Mouse (Mus musculus): ENCODE measurements around the gene Spata13. TPM values are rescaled to one million over a fixed set of nuclear protein-coding genes. Genes with fewer than 3 reads are reported as not detected.

Gene Spata13
- polyA plus RNA-seq, 1 experiment from 2014 or later = 22.9 TPM

- no peak overlapping the region for H3K4me3 ChIP-seq (replicated peaks)
- WGBS = 98% methylated on average over 7 of the region's 7 CpGs
- H3K27me3 ChIP-seq (replicated peaks) = no peaks in the 10 kb centered on the region
- H3K27ac ChIP-seq (replicated peaks) = no peak overlapping the region
- no peaks in the 10 kb centered on the region for H3K4me1 ChIP-seq
- no peaks in the 10 kb centered on the region for H3K9me3 ChIP-seq (replicated peaks)
- 0 out of 2 replicates have a peak, but pooled peaks cover 7% of the 10 kb centered on the region for H3K36me3 ChIP-seq
- H3K4me2 ChIP-seq = no peak overlapping the region
- no peak for ATAC-seq (ENCODE audit: low FRiP score)
- no peak overlapping the region for H3K9ac ChIP-seq (replicated peaks)
Measured at GRCm38 (mm10) chr14:60757722-60758121, 123.9 kb downstream of the Spata13 start.

GRCm38 (mm10) chr14:60759097-60759496 is 125.3 kb downstream of the Spata13 start:
- Histone ChIP-seq H3K4me2 (no peak overlapping the region), H3K9ac (replicated peaks) (no peak overlapping the region), H3K27me3 (replicated peaks) (no peaks in the 10 kb centered on the region), H3K4me3 (replicated peaks) (no peak overlapping the region), H3K36me3 (0 out of 2 replicates have a peak, but pooled peaks cover 7% of the 10 kb centered on the region), H3K27ac (replicated peaks) (no peak overlapping the region), H3K4me1 (peaks cover 3% of the 10 kb centered on the region; the same call in 1 of the 2 replicates), H3K9me3 (replicated peaks) (no peaks in the 10 kb centered on the region)
- 94% methylated on average over 8 of the region's 8 CpGs for WGBS
- ATAC-seq (ENCODE audit: low FRiP score) = no peak

- 67% methylated on average over 10 of the region's 10 CpGs for whole genome bisulfite sequencing
- H3K4me2 ChIP-seq = no peak overlapping the region
- H3K9me3 ChIP-seq (replicated peaks) = no peaks in the 10 kb centered on the region
- no peak overlapping the region for H3K9ac ChIP-seq (replicated peaks)
- 0 out of 2 replicates have a peak, but pooled peaks cover 7% of the 10 kb centered on the region for H3K36me3 ChIP-seq
- H3K4me3 ChIP-seq (replicated peaks) = no peak overlapping the region
- H3K4me1 ChIP-seq = peaks cover 6% of the 10 kb centered on the region; the same call in 1 of the 2 replicates
- ATAC-seq (ENCODE audit: low FRiP score) = no peak
- no peaks in the 10 kb centered on the region for H3K27me3 ChIP-seq (replicated peaks)
- no peak overlapping the region for H3K27ac ChIP-seq (replicated peaks)
Measured at GRCm38 (mm10) chr14:60761801-60762200, 128.0 kb downstream of the Spata13 start.

- 83% methylated on average over 7 of the region's 7 CpGs for WGBS
- peaks cover 6% of the 10 kb centered on the region; the same call in 1 of the 2 replicates for H3K4me1 ChIP-seq
- H3K27ac ChIP-seq (replicated peaks) = no peak overlapping the region
- 0 out of 2 replicates have a peak, but pooled peaks cover 3% of the 10 kb centered on the region for H3K36me3 ChIP-seq
- H3K9me3 ChIP-seq (replicated peaks) = no peaks in the 10 kb centered on the region
- no peak overlapping the region for H3K4me2 ChIP-seq
- no peak for ATAC-seq (ENCODE audit: low FRiP score)
- H3K9ac ChIP-seq (replicated peaks) = no peak overlapping the region
- H3K27me3 ChIP-seq (replicated peaks) = no peaks in the 10 kb centered on the region
- H3K4me3 ChIP-seq (replicated peaks) = no peak overlapping the region
Measured at GRCm38 (mm10) chr14:60762754-60763153, 129.0 kb downstream of the Spata13 start.

- WGBS = 72% methylated on average over 5 of the region's 5 CpGs
- Histone ChIP-seq H3K9ac (replicated peaks) (no peak overlapping the region), H3K4me3 (replicated peaks) (no peak overlapping the region), H3K27ac (replicated peaks) (no peak overlapping the region), H3K36me3 (0 out of 2 replicates have a peak, but pooled peaks cover 3% of the 10 kb centered on the region), H3K9me3 (replicated peaks) (no peaks in the 10 kb centered on the region), H3K4me1 (peaks cover 6% of the 10 kb centered on the region; the same call in 1 of the 2 replicates), H3K4me2 (no peak overlapping the region), H3K27me3 (replicated peaks) (no peaks in the 10 kb centered on the region)
- no peak for ATAC-seq (ENCODE audit: low FRiP score)
Measured at GRCm38 (mm10) chr14:60763746-60764145, 129.9 kb downstream of the Spata13 start.

- H3K4me2 ChIP-seq = no peak overlapping the region
- no peak overlapping the region for H3K27ac ChIP-seq (replicated peaks)
- no peaks in the 10 kb centered on the region for H3K9me3 ChIP-seq (replicated peaks)
- peaks cover 6% of the 10 kb centered on the region; the same call in 1 of the 2 replicates for H3K4me1 ChIP-seq
- H3K27me3 ChIP-seq (replicated peaks) = no peaks in the 10 kb centered on the region
- WGBS = 88% methylated on average over 4 of the region's 4 CpGs
- H3K36me3 ChIP-seq = 0 out of 2 replicates have a peak, but pooled peaks cover 3% of the 10 kb centered on the region
- no peak overlapping the region for H3K9ac ChIP-seq (replicated peaks)
- H3K4me3 ChIP-seq (replicated peaks) = no peak overlapping the region
- no peak for ATAC-seq (ENCODE audit: low FRiP score)
Measured at GRCm38 (mm10) chr14:60764526-60764925, 130.7 kb downstream of the Spata13 start.

GRCm38 (mm10) chr14:60765025-60765424 is 131.2 kb downstream of the Spata13 start:
- no peak overlapping the region for H3K9ac ChIP-seq (replicated peaks)
- no peak for ATAC-seq (ENCODE audit: low FRiP score)
- H3K4me1 ChIP-seq = peaks cover 6% of the 10 kb centered on the region; the same call in 1 of the 2 replicates
- no peaks in the 10 kb centered on the region for H3K9me3 ChIP-seq (replicated peaks)
- H3K36me3 ChIP-seq = 0 out of 2 replicates have a peak, but pooled peaks cover 3% of the 10 kb centered on the region
- no peak overlapping the region for H3K4me2 ChIP-seq
- H3K4me3 ChIP-seq (replicated peaks) = no peak overlapping the region
- no peaks in the 10 kb centered on the region for H3K27me3 ChIP-seq (replicated peaks)
- no peak overlapping the region for H3K27ac ChIP-seq (replicated peaks)
- 85% methylated on average over 2 of the region's 2 CpGs for WGBS

- Histone ChIP-seq H3K27ac (replicated peaks) (no peak within 1 kb of the TSS), H3K36me3 (no peaks in the 10 kb centered on the region), H3K27me3 (replicated peaks) (no peaks in the 10 kb centered on the region), H3K4me3 (replicated peaks) (no peak within 1 kb of the TSS), H3K4me1 (peaks cover 6% of the 10 kb centered on the region; the same call in 1 of the 2 replicates), H3K4me2 (no peak within 1 kb of the TSS), H3K9me3 (replicated peaks) (no peaks in the 10 kb centered on the region), H3K9ac (replicated peaks) (no peak within 1 kb of the TSS)
- 83% methylated on average over 4 of the region's 4 CpGs for WGBS
- no peak for ATAC-seq (ENCODE audit: low FRiP score)
Measured at GRCm38 (mm10) chr14:60767884-60768283, 134.1 kb downstream of the Spata13 start, which contains the start of gene C1qtnf9. Gene C1qtnf9, plus strand, starts transcription at chr14:60768134.

GRCm38 (mm10) chr14:60769340-60769739 is 135.5 kb downstream of the Spata13 start:
- no peaks in the 10 kb centered on the region for H3K27me3 ChIP-seq (replicated peaks)
- no peaks in the 10 kb centered on the region for H3K4me1 ChIP-seq
- no peak overlapping the region for H3K4me3 ChIP-seq (replicated peaks)
- H3K36me3 ChIP-seq = no peaks in the 10 kb centered on the region
- no peak overlapping the region for H3K4me2 ChIP-seq
- no peak overlapping the region for H3K27ac ChIP-seq (replicated peaks)
- no peak overlapping the region for H3K9ac ChIP-seq (replicated peaks)
- whole genome bisulfite sequencing = 43% methylated on average over 6 of the region's 6 CpGs
- H3K9me3 ChIP-seq (replicated peaks) = no peaks in the 10 kb centered on the region
- no peak for ATAC-seq (ENCODE audit: low FRiP score)

GRCm38 (mm10) chr14:60770594-60770993 is 136.8 kb downstream of the Spata13 start:
- no peak overlapping the region for H3K27ac ChIP-seq (replicated peaks)
- no peaks in the 10 kb centered on the region for H3K4me1 ChIP-seq
- H3K4me2 ChIP-seq = peak overlapping the region; percentile 59
- 77% methylated on average over 6 of the region's 6 CpGs for WGBS
- H3K27me3 ChIP-seq (replicated peaks) = no peaks in the 10 kb centered on the region
- H3K9ac ChIP-seq (replicated peaks) = no peak overlapping the region
- ATAC-seq (ENCODE audit: low FRiP score) = peak; percentile 33; the same call in 1 of the 2 replicates
- H3K9me3 ChIP-seq (replicated peaks) = no peaks in the 10 kb centered on the region
- no peak overlapping the region for H3K4me3 ChIP-seq (replicated peaks)
- no peaks in the 10 kb centered on the region for H3K36me3 ChIP-seq

GRCm38 (mm10) chr14:60771057-60771456 is 137.3 kb downstream of the Spata13 start:
- Histone ChIP-seq H3K4me3 (replicated peaks) (peak overlapping the region; percentile 38), H3K27ac (replicated peaks) (no peak overlapping the region; the same call in 1 of the 2 replicates), H3K9me3 (replicated peaks) (no peaks in the 10 kb centered on the region), H3K27me3 (replicated peaks) (no peaks in the 10 kb centered on the region), H3K4me1 (no peaks in the 10 kb centered on the region), H3K9ac (replicated peaks) (no peak overlapping the region), H3K36me3 (no peaks in the 10 kb centered on the region), H3K4me2 (peak overlapping the region; percentile 59)
- WGBS = 5% methylated on average over 8 of the region's 8 CpGs
- ATAC-seq (ENCODE audit: low FRiP score) = peak; percentile 82

GRCm38 (mm10) chr14:60773476-60773875 is 139.7 kb downstream of the Spata13 start:
- Histone ChIP-seq H3K4me3 (replicated peaks) (no peak overlapping the region), H3K9ac (replicated peaks) (no peak overlapping the region), H3K36me3 (no peaks in the 10 kb centered on the region), H3K27me3 (replicated peaks) (no peaks in the 10 kb centered on the region), H3K9me3 (replicated peaks) (no peaks in the 10 kb centered on the region), H3K4me2 (no peak overlapping the region), H3K4me1 (no peaks in the 10 kb centered on the region), H3K27ac (replicated peaks) (no peak overlapping the region)
- ATAC-seq (ENCODE audit: low FRiP score) = no peak
- WGBS = 87% methylated on average over 2 of the region's 2 CpGs
